ENCODE assay signal across 23 mouse cellular contexts in genomic region chr1:147000018-147000417, GRCm38 (mm10).
"Had no signal": no experiment of that assay in that cellular context is flagged by ENCODE, and none has a peak within 500 bp of the region (broad histone marks: within the 10 kb centered on the region; RNA-seq: fewer than 3 reads in every experiment).

No protein-coding gene starts in this region.

- H3K9ac ChIP-seq: kidney, embryonic 15.5 days; limb, embryonic 13.5 days; liver, embryonic 12.5 days; liver, embryonic 15.5 days; lung, embryonic 15.5 days; midbrain, embryonic 13.5 days; stomach, embryonic 15.5 days had no signal

- H3K27ac ChIP-seq: kidney, embryonic 15.5 days; layer of hippocampus, adult 2 months; limb, embryonic 10.5 days; limb, embryonic 13.5 days; liver, embryonic 12.5 days; liver, embryonic 15.5 days; lung, embryonic 15.5 days; midbrain, embryonic 10.5 days; midbrain, embryonic 13.5 days; stomach, embryonic 15.5 days had no signal

- H3K27me3 ChIP-seq: kidney, embryonic 15.5 days; limb, embryonic 13.5 days; liver, embryonic 12.5 days; liver, embryonic 15.5 days; lung, embryonic 15.5 days; megakaryocyte, embryonic 14.5 days; midbrain, embryonic 13.5 days; stomach, embryonic 15.5 days had no signal

- ATAC-seq: liver, embryonic 12.5 days; midbrain, embryonic 13.5 days had no signal

- H3K4me2 ChIP-seq: kidney, embryonic 15.5 days; limb, embryonic 13.5 days; liver, embryonic 12.5 days; liver, embryonic 15.5 days; lung, embryonic 15.5 days; midbrain, embryonic 13.5 days; stomach, embryonic 15.5 days had no signal

- H3K4me3 ChIP-seq: kidney, embryonic 15.5 days; layer of hippocampus, adult 2 months; limb, embryonic 10.5 days; limb, embryonic 13.5 days; liver, embryonic 12.5 days; liver, embryonic 15.5 days; lung, embryonic 15.5 days; megakaryocyte, embryonic 14.5 days; midbrain, embryonic 10.5 days; midbrain, embryonic 13.5 days; stomach, embryonic 15.5 days had no signal

- DNase-seq: kidney, adult 8-10 months; kidney, postnatal 14 days; kidney, postnatal 4 days; layer of hippocampus, adult 9-11 months; liver; lung, adult 18-20 months; lung, postnatal 10 days; lung, postnatal 36 days; right cerebral cortex, postnatal 14 days; right cerebral cortex, postnatal 4 days; thymus, adult 18-20 months; thymus, postnatal 36 days had no signal

- H3K9me3 ChIP-seq: kidney, embryonic 15.5 days; limb, embryonic 10.5 days; limb, embryonic 13.5 days; liver, embryonic 12.5 days; liver, embryonic 15.5 days; lung, embryonic 15.5 days; midbrain, embryonic 10.5 days; midbrain, embryonic 13.5 days; stomach, embryonic 15.5 days had no signal

- H3K4me1 ChIP-seq: kidney, embryonic 15.5 days; limb, embryonic 10.5 days; limb, embryonic 13.5 days; liver, embryonic 12.5 days; liver, embryonic 15.5 days; lung, embryonic 15.5 days; megakaryocyte, embryonic 14.5 days; midbrain, embryonic 10.5 days; midbrain, embryonic 13.5 days; stomach, embryonic 15.5 days had no signal

- H3K36me3 ChIP-seq: kidney, embryonic 15.5 days; limb, embryonic 10.5 days; limb, embryonic 13.5 days; liver, embryonic 12.5 days; liver, embryonic 15.5 days; lung, embryonic 15.5 days; midbrain, embryonic 10.5 days; midbrain, embryonic 13.5 days; stomach, embryonic 15.5 days had no signal
